Mouse (Mus musculus): Measurements from ENCODE around the gene Gdf9. TPM values are rescaled to one million over a fixed set of nuclear protein-coding genes. Genes with fewer than 3 reads are reported as not detected.

Gdf9 gene
- polyA plus RNA-seq (2017; shearing (Covaris generic)): 0.27 TPM

GRCm38 (mm10) chr11:53430670-53431346, at the start of gene Gdf9, which contains the start of gene Uqcrq:
TSS of gene Gdf9 (plus strand) at chr11:53431023.
TSS of gene Uqcrq (minus strand) at chr11:53430831.

GRCm38 (mm10) chr11:53423036-53423435, 7.8 kb upstream of the Gdf9 start, which contains the start of gene Leap2:
TSS of gene Leap2 (minus strand) at chr11:53423170.

GRCm38 (mm10) chr11:53456474-53457371, 25.9 kb downstream of the Gdf9 start, which contains the start of the genes Gm10447 and Shroom1:
TSS of gene Gm10447 (minus strand) at chr11:53457110.
TSS of gene Shroom1 (plus strand) at chr11:53457205.

GRCm38 (mm10) chr11:53469968-53470695, 39.3 kb downstream of the Gdf9 start, which contains the start of gene Gm9837:
TSS of gene Gm9837 (minus strand) at chr11:53470479.

GRCm38 (mm10) chr11:53479783-53480301, 49.0 kb downstream of the Gdf9 start, which contains the start of the genes Gm9945 and Sowaha:
TSS of gene Gm9945 (plus strand) at chr11:53480166.
TSS of gene Sowaha (minus strand) at chr11:53480274.

Other genes with a start within 250 kb of the Gdf9 start
- gene Hspa4, start 130.6 kb upstream of the Gdf9 start, polyA plus RNA-seq (2017; shearing (Covaris generic)): 185 TPM
- gene Zcchc10, start 106.3 kb upstream of the Gdf9 start, polyA plus RNA-seq (2017; shearing (Covaris generic)): 32.1 TPM
- gene Aff4, start 80.2 kb upstream of the Gdf9 start, polyA plus RNA-seq (2017; shearing (Covaris generic)): 588 TPM
- gene Leap2, start 7.9 kb upstream of the Gdf9 start, polyA plus RNA-seq (2017; shearing (Covaris generic)): not detected
- 222 TPM for gene Uqcrq, start 192 bp upstream of the Gdf9 start, polyA plus RNA-seq (2017; shearing (Covaris generic))
- gene Gm10447, start 26.1 kb downstream of the Gdf9 start, polyA plus RNA-seq (2017; shearing (Covaris generic)): not detected
- not detected for gene Shroom1, start 26.2 kb downstream of the Gdf9 start, polyA plus RNA-seq (2017; shearing (Covaris generic))
- gene Gm9837, start 39.5 kb downstream of the Gdf9 start, polyA plus RNA-seq (2017; shearing (Covaris generic)): not detected
- gene Gm9945, start 49.1 kb downstream of the Gdf9 start, polyA plus RNA-seq (2017; shearing (Covaris generic)): not detected
- not detected for gene Sowaha, start 49.3 kb downstream of the Gdf9 start, polyA plus RNA-seq (2017; shearing (Covaris generic))
- gene Sept8, start 88.2 kb downstream of the Gdf9 start, polyA plus RNA-seq (2017; shearing (Covaris generic)): 1.2 TPM
- gene Kif3a, start 136.4 kb downstream of the Gdf9 start, polyA plus RNA-seq (2017; shearing (Covaris generic)): 8.3 TPM
- not detected for gene Il4, start 187.6 kb downstream of the Gdf9 start, polyA plus RNA-seq (2017; shearing (Covaris generic))
- gene Il13, start 203.7 kb downstream of the Gdf9 start, polyA plus RNA-seq (2017; shearing (Covaris generic)): not detected